Mouse (Mus musculus): Measurements from ENCODE around the gene Sh2d2a.
A peak's percentile ranks its signal among the peaks of the same experiment; 100 is the strongest.

GRCm38 (mm10) chr3:87846650-87847110, at the start of gene Sh2d2a:
- TF ChIP-seq POLR2A (IDR thresholded peaks at IDR 0.05; ENCODE audit: borderline replicate concordance, extremely low read depth, low read depth, low read length) (peak; percentile 33; the same call in 1 of the 2 replicates), CTCF (IDR thresholded peaks at IDR 0.05; ENCODE audit: insufficient read depth, low read length) (no peak)

Measured in lung, adult 2 months (tissue).